Mouse (Mus musculus) MEL (cell line): ENCODE measurements around the gene Kcnmb1. TPM values are rescaled to one million over a fixed set of nuclear protein-coding genes. Genes with fewer than 3 reads are reported as not detected.

Experiments
- DNase-seq: peaks from one replicate; pipeline ENCODE4 v3.0.0; 2011; ENCODE audit warnings: low read depth, low spot score
- H3K27ac ChIP-seq: 2 replicates; pipeline ENCODE4 v1.5.1; 2012; ENCODE audit warnings: low read depth, mild to moderate bottlenecking, control low read depth, low read length, moderate library complexity; ENCODE audit not compliant: control insufficient read depth
- H3K27me3 ChIP-seq, 2 experiments: fragments of 150-350 bp in 1 of 2; sonication (generic) in 1 of 2; 2 replicates each; pipeline ENCODE4 v1.6.1; 2012; ENCODE audit warnings: low read length in 2 of 2, mild to moderate bottlenecking in 2 of 2, improper control_type of control experiment in 1 of 2, moderate library complexity in 1 of 2; ENCODE audit not compliant: insufficient read depth in 2 of 2, control insufficient read depth in 1 of 2
- H3K36me3 ChIP-seq, 2 experiments: 2 replicates each; pipeline ENCODE4 v1.6.1; 2012 to 2014; ENCODE audit warnings: low read length in 2 of 2, improper control_type of control experiment in 1 of 2, inconsistent platforms in 1 of 2, mild to moderate bottlenecking in 1 of 2; ENCODE audit not compliant: insufficient read depth in 2 of 2, control insufficient read depth in 1 of 2
- H3K4me1 ChIP-seq, 2 experiments: fragments of 150-350 bp in 1 of 2; sonication (generic) in 1 of 2; 2 replicates each; pipeline ENCODE4 v1.6.1; 2012; ENCODE audit warnings: low read length in 2 of 2, improper control_type of control experiment in 1 of 2, mild to moderate bottlenecking in 1 of 2; ENCODE audit not compliant: insufficient read depth in 2 of 2, control insufficient read depth in 1 of 2
- H3K4me3 ChIP-seq, 2 experiments: fragments of 150-350 bp in 1 of 2; sonication (generic) in 1 of 2; 2 replicates each; pipeline ENCODE4 v1.5.1; 2012; ENCODE audit warnings: low read depth in 2 of 2, low read length in 2 of 2, mild to moderate bottlenecking in 2 of 2, moderate library complexity in 2 of 2, control low read depth in 1 of 2, improper control_type of control experiment in 1 of 2; ENCODE audit not compliant: control insufficient read depth in 1 of 2, insufficient read depth in 1 of 2
- H3K79me2 ChIP-seq: 2 replicates; pipeline ENCODE4 v1.6.1; 2012; ENCODE audit warnings: mild to moderate bottlenecking, low read length, moderate library complexity; ENCODE audit not compliant: control insufficient read depth, poor library complexity, insufficient read depth
- H3K9ac ChIP-seq: 2 replicates; pipeline ENCODE4 v1.6.1; 2012; ENCODE audit warnings: low read depth, mild to moderate bottlenecking, control low read depth, low read length, moderate library complexity; ENCODE audit not compliant: control insufficient read depth, poor library complexity, severe bottlenecking
- H3K9me3 ChIP-seq: fragments of 150-350 bp; sonication (generic); replicated peaks from 2 replicates; pipeline ENCODE4 v1.6.1; 2012; ENCODE audit warnings: mild to moderate bottlenecking, low read length, improper control_type of control experiment, moderate library complexity; ENCODE audit not compliant: insufficient read depth
- CHD1 ChIP-seq: IDR thresholded peaks from 2 replicates; pipeline ENCODE4 v1.6.1; 2012; ENCODE audit warnings: low read depth, mild to moderate bottlenecking, inconsistent platforms, low read length, improper control_type of control experiment
- CHD2 ChIP-seq: IDR thresholded peaks from 2 replicates; pipeline ENCODE4 v1.6.1; 2011; ENCODE audit warnings: low read length, improper control_type of control experiment
- CTCF ChIP-seq, 3 experiments: IDR thresholded peaks in 2 of 3; conservative IDR thresholded peaks in 1 of 3; 2 replicates each; pipeline ENCODE4 v1.5.1; 2011 to 2012; ENCODE audit warnings: low read length in 3 of 3, low read depth in 2 of 3, mild to moderate bottlenecking in 2 of 3, improper control_type of control experiment in 1 of 3, inconsistent platforms in 1 of 3, mixed read lengths in 1 of 3, moderate library complexity in 1 of 3; ENCODE audit not compliant: control insufficient read depth in 1 of 3, insufficient read depth in 1 of 3, poor library complexity in 1 of 3, severe bottlenecking in 1 of 3
- ETS1 ChIP-seq: IDR thresholded peaks from 2 replicates; pipeline ENCODE4 v1.6.1; 2012; ENCODE audit warnings: low read depth, mild to moderate bottlenecking, inconsistent platforms, low read length, improper control_type of control experiment, moderate library complexity
- GABPA ChIP-seq: IDR thresholded peaks from 2 replicates; pipeline ENCODE4 v1.6.1; 2012; ENCODE audit warnings: low read depth, mild to moderate bottlenecking, inconsistent platforms, low read length, improper control_type of control experiment, moderate library complexity
- JUND ChIP-seq: IDR thresholded peaks from 2 replicates; pipeline ENCODE4 v1.6.1; 2011; ENCODE audit warnings: low read depth, mild to moderate bottlenecking, improper control_type of control experiment, low read length
- MAZ ChIP-seq: IDR thresholded peaks from 2 replicates; pipeline ENCODE4 v1.6.1; 2012; ENCODE audit warnings: low read depth, mild to moderate bottlenecking, inconsistent platforms, low read length, improper control_type of control experiment
- MEF2A ChIP-seq: IDR thresholded peaks from 2 replicates; pipeline ENCODE4 v1.6.1; 2014; ENCODE audit warnings: low read depth, mild to moderate bottlenecking, inconsistent platforms, low read length, improper control_type of control experiment; ENCODE audit not compliant: poor library complexity, insufficient replicate concordance, severe bottlenecking; ENCODE audit errors: extremely low read depth
- MXI1 ChIP-seq: IDR thresholded peaks from 2 replicates; pipeline ENCODE4 v1.6.1; 2011; ENCODE audit warnings: mild to moderate bottlenecking, low read depth, low read length, improper control_type of control experiment
- NRF1 ChIP-seq: IDR thresholded peaks from 2 replicates; pipeline ENCODE4 v1.6.1; 2014; ENCODE audit warnings: low read depth, mild to moderate bottlenecking, inconsistent platforms, low read length, improper control_type of control experiment, moderate library complexity; ENCODE audit not compliant: poor library complexity, insufficient read depth, severe bottlenecking
- POLR2AphosphoS2 ChIP-seq: IDR thresholded peaks from 2 replicates; pipeline ENCODE4 v1.6.1; 2011; ENCODE audit warnings: low read length, improper control_type of control experiment
- POLR2AphosphoS5 ChIP-seq: IDR thresholded peaks from 2 replicates; pipeline ENCODE4 v1.6.1; 2012; ENCODE audit warnings: low read depth, borderline replicate concordance, mild to moderate bottlenecking, inconsistent platforms, low read length, moderate library complexity, mixed read lengths
- RAD21 ChIP-seq: IDR thresholded peaks from 2 replicates; pipeline ENCODE4 v1.6.1; 2011; ENCODE audit warnings: mild to moderate bottlenecking, low read depth, low read length, improper control_type of control experiment
- SIN3A ChIP-seq: IDR thresholded peaks from 2 replicates; pipeline ENCODE4 v1.6.1; 2012; ENCODE audit warnings: low read length, improper control_type of control experiment, inconsistent platforms
- SMC3 ChIP-seq: IDR thresholded peaks from 2 replicates; pipeline ENCODE4 v1.6.1; 2011; ENCODE audit warnings: low read depth, low read length, improper control_type of control experiment
- TAL1 ChIP-seq: IDR thresholded peaks from 2 replicates; pipeline ENCODE4 v1.6.1; 2012; ENCODE audit warnings: mild to moderate bottlenecking, inconsistent platforms, low read length, moderate library complexity, mixed read lengths
- TCF12 ChIP-seq: IDR thresholded peaks from 2 replicates; pipeline ENCODE4 v1.6.1; 2014; ENCODE audit warnings: low read depth, mild to moderate bottlenecking, inconsistent platforms, low read length, improper control_type of control experiment, moderate library complexity
- USF1 ChIP-seq: IDR thresholded peaks from 2 replicates; pipeline ENCODE4 v1.6.1; 2014; ENCODE audit warnings: low read depth, mild to moderate bottlenecking, inconsistent platforms, low read length, improper control_type of control experiment, moderate library complexity
- ZC3H11A ChIP-seq: IDR thresholded peaks from 2 replicates; pipeline ENCODE4 v1.6.1; 2012; ENCODE audit warnings: low read depth, mild to moderate bottlenecking, inconsistent platforms, low read length, improper control_type of control experiment
- ZMIZ1 ChIP-seq: IDR thresholded peaks from 2 replicates; pipeline ENCODE4 v1.6.1; 2012; ENCODE audit warnings: low read depth, mild to moderate bottlenecking, inconsistent platforms, low read length, improper control_type of control experiment, moderate library complexity
- ZNF384 ChIP-seq: IDR thresholded peaks from 2 replicates; pipeline ENCODE4 v1.6.1; 2012; ENCODE audit warnings: low read depth, mild to moderate bottlenecking, inconsistent platforms, low read length, improper control_type of control experiment
- polyA plus RNA-seq, 2 experiments: library from polyadenylated mRNA; stranded (reverse) in 1 of 2; unstranded in 1 of 2; fragments of >175 nt in 1 of 2; fragments of >200 nt in 1 of 2; gene quantifications; 2 replicates each; pipeline versions ENCODE4 v1.2.1 to v1.2.4; 2012; ENCODE audit warnings: low replicate concordance in 2 of 2, low read depth in 1 of 2; ENCODE audit not compliant: insufficient read length in 2 of 2, insufficient read depth in 1 of 2, missing spikeins in 1 of 2
- total RNA-seq: library from RNA; depleted of rRNA; stranded (reverse); fragments of 300-350 nt; gene quantifications from 2 replicates; pipeline ENCODE4 v1.2.3, GENCODE M21; 2012

Gene Kcnmb1
- total and polyA plus RNA-seq, 3 experiments = 0.15 to 0.85 TPM; not detected in 1

- no peaks in the 10 kb centered on the region for H3K27me3 ChIP-seq
- DNase-seq = peak; percentile 65
- no peak overlapping the region for H3K27ac ChIP-seq
- H3K9me3 ChIP-seq = no peaks in the 10 kb centered on the region
- H3K36me3 ChIP-seq = peaks cover 0 to 31% of the 10 kb centered on the region in 2 experiments; a peak in 2 of 4 replicates
- no peak overlapping the region; the same call in 1 of the 2 replicates for H3K9ac ChIP-seq
- H3K79me2 ChIP-seq = no peaks in the 10 kb centered on the region
- TF ChIP-seq MAZ (no peak), ZMIZ1 (no peak), POLR2AphosphoS2 (no peak), ETS1 (peak; percentile 55)
- TF ChIP-seq, all 39 proteins: peak for 1
- peaks cover 27 to 36% of the 10 kb centered on the region in 2 experiments for H3K4me1 ChIP-seq
- no peak overlapping the region for H3K4me3 ChIP-seq
Observed at GRCm38 (mm10) chr11:33927321-33927720, 35.5 kb upstream of the Kcnmb1 start.

GRCm38 (mm10) chr11:33927836-33928235, 35.0 kb upstream of the Kcnmb1 start:
- Histone ChIP-seq H3K9me3 (no peaks in the 10 kb centered on the region), H3K4me3 (no peak overlapping the region), H3K9ac (no peak overlapping the region), H3K27me3 (no peaks in the 10 kb centered on the region), H3K79me2 (no peaks in the 10 kb centered on the region), H3K4me1 (peaks cover 31 to 41% of the 10 kb centered on the region in 2 experiments), H3K36me3 (peaks cover 0 to 34% of the 10 kb centered on the region in 2 experiments; a peak in 2 of 4 replicates), H3K27ac (no peak overlapping the region)
- DNase-seq = no peak
- no peak for TF ChIP-seq MEF2A
- TF ChIP-seq USF1 = no peak
- TF ChIP-seq POLR2AphosphoS5 = no peak
- no peak for TF ChIP-seq CHD2
- no peak for TF ChIP-seq POLR2AphosphoS2
- no peak for TF ChIP-seq GABPA
- TF ChIP-seq, all 39 proteins: peak for 0

- peaks cover 0 to 34% of the 10 kb centered on the region in 2 experiments; a peak in 2 of 4 replicates for H3K36me3 ChIP-seq
- TF ChIP-seq RAD21 (peak; percentile 74), MXI1 (peak; percentile 38; the same call in 1 of the 2 replicates), ZC3H11A (peak; percentile 78), SMC3 (peak; percentile 96), SIN3A (peak; percentile 33; the same call in 1 of the 2 replicates), CTCF (IDR thresholded peaks at IDR 0.05 in 2 of 3, conservative IDR thresholded peaks at IDR 0.05 in 1 of 3; ENCODE audit: control insufficient read depth in 1 of 3, insufficient read depth in 1 of 3, low read depth in 2 of 3, low read length in 3 of 3, poor library complexity in 1 of 3, severe bottlenecking in 1 of 3) (peak; percentile 64 to 88 (median 71)), JUND (0 out of 2 replicates have a peak, but pooled peaks have one; percentile 48), TCF12 (0 out of 2 replicates have a peak, but pooled peaks have one; percentile 12), ZNF384 (no peak), NRF1 (no peak), ETS1 (peak; percentile 46; the same call in 1 of the 2 replicates), TAL1 (no peak), CHD1 (no peak)
- H3K9ac ChIP-seq = no peak overlapping the region
- H3K4me3 ChIP-seq = no peak overlapping the region
- DNase-seq = peak; percentile 74
- H3K27ac ChIP-seq = no peak overlapping the region
- peaks cover 31 to 42% of the 10 kb centered on the region in 2 experiments for H3K4me1 ChIP-seq
- no peaks in the 10 kb centered on the region for H3K9me3 ChIP-seq
- no peaks in the 10 kb centered on the region for H3K79me2 ChIP-seq
- H3K27me3 ChIP-seq = no peaks in the 10 kb centered on the region
Observed at GRCm38 (mm10) chr11:33928658-33929057, 34.2 kb upstream of the Kcnmb1 start.
